Mouse (Mus musculus): ENCODE data around the gene Pde10a. TPM values are rescaled to one million over a fixed set of nuclear protein-coding genes. Genes with fewer than 3 reads are reported as not detected.

The Pde10a gene
- total and polyA plus RNA-seq, 3 experiments: 0.04 to 0.41 (median 0.21) TPM

DNA sequence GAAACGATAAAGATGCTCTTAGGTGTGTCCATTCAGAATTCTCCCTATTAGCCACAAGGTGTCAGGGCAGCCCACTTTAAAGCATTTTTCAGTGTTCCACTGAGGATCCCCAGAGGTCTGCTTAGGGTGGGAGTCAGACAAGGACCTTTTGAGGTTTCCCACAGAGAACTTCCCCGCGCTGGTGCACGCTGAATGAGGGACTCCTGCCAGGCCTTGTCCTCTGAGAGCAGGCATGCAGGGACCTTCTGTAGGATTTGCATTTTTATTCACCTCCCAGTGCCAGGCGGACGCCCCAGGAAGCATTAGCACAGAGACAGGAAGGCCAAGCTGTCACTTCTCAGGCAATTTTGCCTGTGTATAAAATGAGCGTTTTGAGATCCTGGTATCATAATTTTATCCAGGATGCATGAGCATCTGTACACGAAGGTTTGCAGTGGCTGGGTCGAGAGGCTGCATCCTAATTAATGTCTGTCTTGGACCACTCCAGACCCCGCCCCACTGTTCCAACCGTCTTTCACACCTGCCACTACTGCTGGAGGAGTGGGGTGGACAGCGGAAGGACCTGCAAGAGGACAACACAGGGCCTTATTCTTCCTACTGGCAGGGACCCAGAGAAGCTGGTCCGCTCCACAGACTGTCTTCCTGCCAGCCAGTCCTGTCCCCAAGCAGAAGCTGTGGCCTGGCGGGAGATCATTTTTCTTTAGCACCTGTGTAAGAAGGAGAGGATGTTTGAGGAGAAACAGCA is 498.2 kb downstream of the Pde10a start:
- Histone ChIP-seq H3K27ac (ENCODE audit: insufficient read depth, low read depth) (no peak overlapping the region), H3K4me2 (ENCODE audit: insufficient read depth, low read depth, poor library complexity, severe bottlenecking) (no peak overlapping the region), H3K36me3 (replicated peaks in 1 of 2; ENCODE audit: control insufficient read depth in 1 of 2, insufficient read depth in 1 of 2, low read length in 1 of 2) (peaks cover 0 to 3% of the 10 kb centered on the region in 2 experiments), H3K9ac (ENCODE audit: insufficient read depth, low read depth) (no peak overlapping the region), H3K27me3 (replicated peaks) (no peaks in the 10 kb centered on the region), H3K9me3 (replicated peaks; ENCODE audit: low read length) (no peaks in the 10 kb centered on the region), H3K4me3 (replicated peaks in 1 of 3; ENCODE audit: low read depth in 2 of 3, low read length in 2 of 3, poor library complexity in 1 of 3) (no peak overlapping the region), H3K4me1 (ENCODE audit: control insufficient read depth in 1 of 2, insufficient read depth in 2 of 2) (peaks cover 3 to 4% of the 10 kb centered on the region in 2 experiments; a peak in 1 of 4 replicates), H3K79me2 (replicated peaks; ENCODE audit: control insufficient read depth, extremely low read depth, insufficient read depth, poor library complexity, severe bottlenecking) (no peaks in the 10 kb centered on the region)
- in situ Hi-C loops (cut with MboI; ENCODE audit: low pct_ligation_motif_present, low pct_unique_long_range_greater_than_20kb, low sequenced_read_pairs) (no loop called here), dilution Hi-C loops (cut with MboI; ENCODE audit: extremely low pct_ligation_motif_present, extremely low pct_unique_long_range_greater_than_20kb, low sequenced_read_pairs) (no loop called here)
- TF ChIP-seq EP300 (IDR thresholded peaks at IDR 0.05; ENCODE audit: low read length): no peak
- TF ChIP-seq MXI1 (IDR thresholded peaks at IDR 0.05; ENCODE audit: low read depth, low read length): no peak
- TF ChIP-seq ZMIZ1 (IDR thresholded peaks at IDR 0.05; ENCODE audit: low read depth, low read length): no peak
- peak; percentile 6 for TF ChIP-seq RAD21 (IDR thresholded peaks at IDR 0.05; ENCODE audit: low read depth, low read length)
- no peak for TF ChIP-seq ZC3H11A (IDR thresholded peaks at IDR 0.05; ENCODE audit: low read depth, low read length)
- TF ChIP-seq CTCF (conservative IDR thresholded peaks at IDR 0.05 in 1 of 2, IDR thresholded peaks at IDR 0.05 in 1 of 2; ENCODE audit: low read depth in 2 of 2, low read length in 2 of 2): peak in 1 of 2 experiments; percentile 34; a peak in 2 of 4 replicates
- DNase-seq (ENCODE audit: extremely low read depth): no peak

DNA sequence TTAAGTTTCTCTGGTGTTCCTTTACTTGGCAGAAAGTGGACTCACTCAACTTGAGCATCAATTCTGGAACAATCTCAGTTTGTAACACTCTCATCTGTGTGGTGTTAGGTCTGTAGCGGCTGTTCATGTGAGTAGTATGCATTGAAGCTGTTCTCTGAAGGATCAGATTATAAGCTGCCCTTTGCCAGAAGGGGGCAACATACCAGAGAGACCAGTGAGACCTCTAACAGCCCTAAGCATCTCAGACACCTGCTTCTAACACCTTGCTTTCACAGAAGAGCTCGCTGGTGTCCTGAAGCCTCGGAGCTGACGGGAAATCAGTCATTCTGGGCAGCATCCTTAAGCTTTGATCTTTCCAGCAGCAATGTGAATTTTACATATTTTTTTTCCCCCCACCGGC is 505.0 kb downstream of the Pde10a start:
- DNase-seq (ENCODE audit: extremely low read depth): peak; percentile 23

DNA sequence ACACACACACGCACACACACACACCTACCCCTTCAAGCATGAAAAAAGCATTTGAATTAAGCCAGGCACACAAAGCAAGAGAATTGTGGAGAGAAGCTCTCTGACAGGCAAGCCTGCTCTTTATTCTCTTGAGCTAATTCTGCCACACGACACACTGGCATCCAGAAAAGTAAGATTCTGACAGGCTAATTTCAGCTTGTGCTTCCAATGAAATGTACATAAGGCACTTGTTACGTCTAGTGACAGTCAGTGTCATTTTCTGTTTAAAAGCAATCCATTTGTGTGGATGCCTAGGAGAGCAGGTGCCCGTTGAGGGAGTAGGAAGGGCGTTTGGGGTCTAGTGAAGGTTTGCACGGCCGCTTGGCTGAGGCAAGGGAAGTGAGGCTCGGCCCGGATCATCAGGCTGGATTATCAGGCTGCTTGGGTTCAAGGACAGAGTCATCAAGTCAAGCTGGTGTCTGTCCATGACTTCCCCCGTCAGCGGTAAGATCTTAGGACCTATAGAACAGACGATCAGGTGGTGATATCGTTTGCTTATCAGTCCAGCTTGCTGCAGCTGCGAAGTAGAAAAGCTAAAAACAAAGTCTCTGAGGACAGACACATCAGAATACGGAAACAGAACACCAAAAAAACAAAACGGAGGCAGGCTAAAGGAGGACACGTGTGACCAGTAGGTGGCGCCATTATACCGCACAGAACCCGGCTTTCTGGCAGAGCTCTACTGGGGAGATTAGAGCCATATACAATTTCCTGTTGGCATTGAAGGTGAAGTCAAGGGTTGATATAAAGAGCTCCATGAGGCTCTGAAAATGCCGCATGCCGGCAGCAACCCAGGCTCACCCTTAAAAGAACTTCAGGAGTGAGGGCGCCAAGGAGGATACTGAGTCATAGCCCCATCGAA is 506.3 kb downstream of the Pde10a start:
- TF ChIP-seq MEF2A (IDR thresholded peaks at IDR 0.05; ENCODE audit: borderline replicate concordance, low read depth, low read length) (peak; percentile 45; the same call in 1 of the 2 replicates), MAX (IDR thresholded peaks at IDR 0.05; ENCODE audit: low read length) (peak; percentile 86), MYC (IDR thresholded peaks at IDR 0.05; ENCODE audit: low read depth, low read length) (0 out of 2 replicates have a peak, but pooled peaks have one; percentile 52), SIN3A (IDR thresholded peaks at IDR 0.05; ENCODE audit: low read length) (0 out of 2 replicates have a peak, but pooled peaks have one; percentile 24), CHD1 (IDR thresholded peaks at IDR 0.05; ENCODE audit: low read depth, low read length) (no peak), SMC3 (IDR thresholded peaks at IDR 0.05; ENCODE audit: low read depth, low read length) (peak; percentile 64), ZNF384 (IDR thresholded peaks at IDR 0.05; ENCODE audit: low read depth, low read length) (peak; percentile 61; the same call in 1 of the 2 replicates), CTCF (conservative IDR thresholded peaks at IDR 0.05 in 1 of 2, IDR thresholded peaks at IDR 0.05 in 1 of 2; ENCODE audit: low read depth in 2 of 2, low read length in 2 of 2) (peak; percentile 86 to 93), HCFC1 (IDR thresholded peaks at IDR 0.05; ENCODE audit: low read depth, low read length) (peak; percentile 9; the same call in 1 of the 2 replicates), ELF1 (IDR thresholded peaks at IDR 0.05; ENCODE audit: low read depth, low read length) (peak; percentile 60), JUND (conservative IDR thresholded peaks at IDR 0.05; ENCODE audit: low read depth, low read length) (0 out of 2 replicates have a peak, but pooled peaks have one; percentile 16), USF2 (conservative IDR thresholded peaks at IDR 0.05; ENCODE audit: low read depth, low read length) (no peak), RAD21 (IDR thresholded peaks at IDR 0.05; ENCODE audit: low read depth, low read length) (peak; percentile 91), POLR2AphosphoS2 (IDR thresholded peaks at IDR 0.05; ENCODE audit: low read depth, low read length) (no peak), E2F4 (IDR thresholded peaks at IDR 0.05; ENCODE audit: insufficient replicate concordance, low read depth, low read length) (no peak)
- peak overlapping the region; percentile 47 for H3K4me2 ChIP-seq (ENCODE audit: insufficient read depth, low read depth, poor library complexity, severe bottlenecking)
- H3K4me1 ChIP-seq (ENCODE audit: control insufficient read depth in 1 of 2, insufficient read depth in 2 of 2): peaks cover 2 to 10% of the 10 kb centered on the region in 2 experiments; a peak in 3 of 4 replicates
- H3K27ac ChIP-seq (ENCODE audit: insufficient read depth, low read depth): no peak overlapping the region
- H3K4me3 ChIP-seq (replicated peaks in 1 of 3; ENCODE audit: low read depth in 2 of 3, low read length in 2 of 3, poor library complexity in 1 of 3): peak overlapping the region in 2 of 3 experiments; percentile 25 to 27
- H3K9me3 ChIP-seq (replicated peaks; ENCODE audit: low read length): no peaks in the 10 kb centered on the region
- DNase-seq (ENCODE audit: extremely low read depth): peak; percentile 85
- in situ Hi-C loops (cut with MboI; ENCODE audit: low pct_ligation_motif_present, low pct_unique_long_range_greater_than_20kb, low sequenced_read_pairs) (loop anchor here (10.0 to 25.0 kb wide), 2 partner anchors 133 to 406 kb away; no protein-coding TSS in a partner anchor), dilution Hi-C loops (cut with MboI; ENCODE audit: extremely low pct_ligation_motif_present, extremely low pct_unique_long_range_greater_than_20kb, low sequenced_read_pairs) (no loop called here)
- no peaks in the 10 kb centered on the region for H3K79me2 ChIP-seq (replicated peaks; ENCODE audit: control insufficient read depth, extremely low read depth, insufficient read depth, poor library complexity, severe bottlenecking)
- no peaks in the 10 kb centered on the region for H3K27me3 ChIP-seq (replicated peaks)
- no peaks in the 10 kb centered on the region for H3K36me3 ChIP-seq (replicated peaks in 1 of 2; ENCODE audit: control insufficient read depth in 1 of 2, insufficient read depth in 1 of 2, low read length in 1 of 2)
- H3K9ac ChIP-seq (ENCODE audit: insufficient read depth, low read depth): peak overlapping the region; percentile 19; the same call in 1 of the 2 replicates

More for the DNA sequence above, 505.0 kb downstream of the Pde10a start:
- H3K36me3 ChIP-seq (replicated peaks in 1 of 2; ENCODE audit: control insufficient read depth in 1 of 2, insufficient read depth in 1 of 2, low read length in 1 of 2): no peaks in the 10 kb centered on the region
- H3K4me3 ChIP-seq (replicated peaks in 1 of 3; ENCODE audit: low read depth in 2 of 3, low read length in 2 of 3, poor library complexity in 1 of 3): no peak overlapping the region
- no peak overlapping the region for H3K4me2 ChIP-seq (ENCODE audit: insufficient read depth, low read depth, poor library complexity, severe bottlenecking)
- H3K27ac ChIP-seq (ENCODE audit: insufficient read depth, low read depth): no peak overlapping the region
- in situ Hi-C loops (cut with MboI; ENCODE audit: low pct_ligation_motif_present, low pct_unique_long_range_greater_than_20kb, low sequenced_read_pairs) (loop anchor here (10.0 to 25.0 kb wide), 2 partner anchors 135 to 407 kb away; no protein-coding TSS in a partner anchor), dilution Hi-C loops (cut with MboI; ENCODE audit: extremely low pct_ligation_motif_present, extremely low pct_unique_long_range_greater_than_20kb, low sequenced_read_pairs) (no loop called here)
- H3K4me1 ChIP-seq (ENCODE audit: control insufficient read depth in 1 of 2, insufficient read depth in 2 of 2): peaks cover 5 to 14% of the 10 kb centered on the region in 2 experiments; a peak in 3 of 4 replicates
- H3K9me3 ChIP-seq (replicated peaks; ENCODE audit: low read length): no peaks in the 10 kb centered on the region
- no peak overlapping the region for H3K9ac ChIP-seq (ENCODE audit: insufficient read depth, low read depth)
- H3K79me2 ChIP-seq (replicated peaks; ENCODE audit: control insufficient read depth, extremely low read depth, insufficient read depth, poor library complexity, severe bottlenecking): no peaks in the 10 kb centered on the region
- no peaks in the 10 kb centered on the region for H3K27me3 ChIP-seq (replicated peaks)
- TF ChIP-seq ZNF384 (IDR thresholded peaks at IDR 0.05; ENCODE audit: low read depth, low read length) (peak; percentile 31; the same call in 1 of the 2 replicates), ZMIZ1 (IDR thresholded peaks at IDR 0.05; ENCODE audit: low read depth, low read length) (no peak), CTCF (conservative IDR thresholded peaks at IDR 0.05 in 1 of 2, IDR thresholded peaks at IDR 0.05 in 1 of 2; ENCODE audit: low read depth in 2 of 2, low read length in 2 of 2) (peak in 1 of 2 experiments; percentile 54; a peak in 2 of 4 replicates)

Data from CH12.LX (cell line).